Mouse (Mus musculus) MEL (cell line): ENCODE results near the gene Itm2c.

Source experiments
- CHD2 ChIP-seq: IDR thresholded peaks from 2 replicates; pipeline ENCODE4 v1.6.1; 2011; ENCODE audit warnings: low read length, improper control_type of control experiment
- POLR2A ChIP-seq, 2 experiments: IDR thresholded peaks; 2 replicates each; pipeline ENCODE4 v1.6.1; 2011 to 2012; ENCODE audit warnings: low read length in 2 of 2, mild to moderate bottlenecking in 2 of 2, control low read depth in 1 of 2, improper control_type of control experiment in 1 of 2, low read depth in 1 of 2, moderate library complexity in 1 of 2; ENCODE audit not compliant: control insufficient read depth in 1 of 2, insufficient read depth in 1 of 2, poor library complexity in 1 of 2
- TCF12 ChIP-seq: IDR thresholded peaks from 2 replicates; pipeline ENCODE4 v1.6.1; 2014; ENCODE audit warnings: low read depth, mild to moderate bottlenecking, inconsistent platforms, low read length, improper control_type of control experiment, moderate library complexity

- TF ChIP-seq POLR2A (IDR thresholded peaks at IDR 0.05; ENCODE audit: control insufficient read depth in 1 of 2, insufficient read depth in 1 of 2, low read depth in 1 of 2, low read length in 2 of 2, poor library complexity in 1 of 2) (no peak), TCF12 (no peak), CHD2 (no peak)
These were observed 7.5 kb downstream of the Itm2c start for GRCm38 (mm10) chr1:85901516-85902107.
